Mouse (Mus musculus) spleen, adult 12 weeks (tissue): ENCODE data around the gene Cradd.

Experiments
- DNase-seq: peaks from one replicate; pipeline ENCODE4 v3.0.0; 2022; ENCODE audit warnings: low spot score

The Cradd gene

DNA sequence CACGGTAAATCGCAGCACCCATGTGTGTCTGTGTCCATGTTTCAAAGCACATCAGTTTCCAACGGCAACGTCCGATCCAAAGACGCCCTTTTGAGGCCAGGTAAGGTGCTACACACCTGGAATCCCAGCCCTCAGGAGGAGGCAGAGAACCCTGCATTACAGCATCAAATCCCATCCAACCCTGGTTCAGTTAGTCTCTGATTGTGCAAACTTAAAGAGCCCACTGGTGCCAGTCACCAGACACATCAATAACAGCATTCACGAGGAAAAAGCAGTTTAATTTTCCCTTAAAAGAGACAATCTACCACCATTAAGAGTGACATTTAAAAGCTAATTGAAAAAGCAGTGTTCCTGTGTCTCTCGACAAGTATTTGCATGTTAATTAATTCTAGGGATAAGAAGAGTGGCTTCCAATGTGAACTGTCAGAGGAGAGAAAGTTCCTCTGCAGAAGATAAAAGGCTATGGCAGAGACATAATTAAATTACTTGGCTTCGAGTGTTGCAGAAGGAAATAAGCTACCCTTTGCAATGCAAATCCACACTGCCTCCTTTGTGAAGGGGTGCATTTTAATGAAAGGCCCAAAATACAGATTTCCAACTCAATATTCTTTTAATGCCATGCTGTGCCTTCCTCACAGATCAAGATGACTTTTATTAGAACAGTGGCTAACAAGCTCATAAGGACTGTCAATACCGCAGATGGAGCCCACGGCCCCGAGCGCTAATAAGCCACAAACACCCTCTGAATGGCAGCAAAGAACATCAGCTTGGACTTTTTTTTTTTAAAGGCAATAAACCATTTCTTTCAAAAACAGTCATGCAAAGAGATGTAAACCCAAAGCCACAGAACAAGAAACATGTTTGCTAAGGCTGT lies 84.5 kb downstream of the Cradd start:
- DNase-seq, result no peak

- DNase-seq, result no peak
Observed at GRCm38 (mm10) chr10:95238667-95239066, 85.3 kb downstream of the Cradd start.

GRCm38 (mm10) chr10:95236226-95236625 lies 87.7 kb downstream of the Cradd start:
- no peak for DNase-seq

DNA sequence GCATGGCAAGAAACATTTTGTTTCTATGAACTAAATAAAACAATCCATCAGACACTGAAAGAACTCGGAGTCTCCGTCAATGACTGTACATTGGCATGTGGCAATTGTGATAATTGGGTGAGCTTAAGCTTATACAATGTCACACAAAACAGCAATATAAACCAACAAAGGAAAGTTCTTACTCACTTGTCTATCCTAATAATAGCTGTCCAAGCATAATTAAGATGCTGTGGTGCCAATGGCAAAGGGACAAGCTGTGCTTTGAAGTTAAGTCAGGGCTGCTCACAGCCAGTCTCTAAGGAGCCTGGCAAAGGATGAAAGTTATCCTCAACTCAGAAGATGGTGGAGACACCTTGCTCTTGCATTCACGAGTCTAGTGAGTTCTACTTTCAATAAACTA lies 89.3 kb downstream of the Cradd start:
- no peak for DNase-seq

DNA sequence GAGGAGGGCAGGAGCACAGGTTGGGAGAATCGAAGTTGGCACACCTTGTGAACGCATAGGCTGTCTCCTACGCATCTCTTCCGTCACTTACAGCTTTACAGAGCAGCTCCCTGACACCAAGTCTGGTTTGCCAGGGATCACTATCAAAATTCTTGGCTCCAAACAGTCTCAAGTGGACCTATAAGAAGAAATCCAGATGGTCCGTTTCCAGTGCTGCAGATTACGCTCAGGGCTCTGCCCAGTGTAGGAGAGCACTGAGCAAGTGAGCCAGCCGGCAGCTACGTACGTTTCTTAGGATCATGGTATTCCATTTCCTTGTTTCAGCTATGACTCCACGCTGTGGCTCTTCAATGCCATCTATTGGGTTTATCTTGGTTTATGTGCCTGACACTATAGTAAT lies 90.9 kb downstream of the Cradd start:
- no peak for DNase-seq

DNA sequence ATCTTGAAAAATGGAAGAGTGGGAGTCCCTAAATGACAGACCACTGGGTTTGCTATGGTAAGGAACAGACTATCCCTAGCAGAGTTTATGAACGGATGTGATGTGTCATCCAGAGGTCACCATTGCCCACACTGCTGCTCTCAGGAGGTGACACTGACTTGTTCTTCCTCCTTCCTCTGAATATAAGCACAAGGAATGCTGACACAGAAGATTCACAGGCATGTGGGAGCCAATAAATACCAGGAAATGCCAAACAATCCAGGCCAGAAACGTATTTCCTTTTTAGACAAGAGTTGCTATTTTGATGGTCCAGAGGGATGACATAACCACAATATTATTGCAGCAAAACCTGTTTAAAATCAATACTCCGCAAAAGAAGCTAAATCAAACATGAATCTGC lies 91.4 kb downstream of the Cradd start:
- DNase-seq, result no peak

DNA sequence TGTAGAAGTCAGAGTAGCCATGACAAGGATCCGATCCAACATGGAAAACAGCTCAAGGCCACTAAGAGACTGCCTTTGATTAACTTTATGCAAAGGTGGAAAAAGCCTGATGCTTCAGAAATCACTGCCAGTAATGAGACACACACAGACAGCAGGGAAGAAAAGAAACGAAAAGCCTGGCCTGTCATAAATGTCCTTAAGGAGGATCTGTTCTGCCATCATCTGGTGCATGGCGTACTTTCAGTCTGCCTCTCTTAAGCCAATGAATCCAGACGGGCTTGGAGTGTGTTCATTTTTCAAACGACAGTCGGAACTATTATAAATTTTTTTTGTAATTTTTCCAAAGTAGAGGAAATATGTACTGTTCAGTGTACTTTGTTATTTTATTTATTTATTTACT lies 95.7 kb downstream of the Cradd start:
- DNase-seq, result no peak

GRCm38 (mm10) chr10:95227590-95227989 lies 96.3 kb downstream of the Cradd start:
- no peak for DNase-seq

- no peak for DNase-seq
Observed at GRCm38 (mm10) chr10:95226772-95227171, 97.2 kb downstream of the Cradd start.

- no peak for DNase-seq
Observed at GRCm38 (mm10) chr10:95225006-95225405, 98.9 kb downstream of the Cradd start.

GRCm38 (mm10) chr10:95223211-95223610 lies 100.7 kb downstream of the Cradd start:
- DNase-seq, result no peak

GRCm38 (mm10) chr10:95221914-95222313 lies 102.0 kb downstream of the Cradd start:
- no peak for DNase-seq

DNA sequence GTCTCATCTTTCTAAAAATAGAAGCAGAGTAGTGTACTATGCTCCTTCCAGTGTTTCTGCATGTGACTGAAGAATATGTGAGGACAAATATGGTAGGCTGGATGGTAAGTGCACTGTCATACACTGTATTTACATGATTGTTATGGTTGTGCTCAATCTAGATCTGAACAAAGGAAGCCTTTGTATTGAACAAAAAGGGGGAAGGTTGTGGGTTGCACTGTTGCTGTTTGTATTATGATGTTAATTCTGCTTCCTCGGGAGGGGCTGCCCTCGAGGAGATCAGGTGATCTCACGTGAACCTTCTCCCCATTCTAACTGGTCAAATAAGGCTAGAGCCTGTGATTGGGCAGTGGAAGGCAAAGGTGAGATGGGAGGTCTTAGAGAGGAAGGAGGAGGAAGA lies 103.4 kb downstream of the Cradd start:
- no peak for DNase-seq

DNA sequence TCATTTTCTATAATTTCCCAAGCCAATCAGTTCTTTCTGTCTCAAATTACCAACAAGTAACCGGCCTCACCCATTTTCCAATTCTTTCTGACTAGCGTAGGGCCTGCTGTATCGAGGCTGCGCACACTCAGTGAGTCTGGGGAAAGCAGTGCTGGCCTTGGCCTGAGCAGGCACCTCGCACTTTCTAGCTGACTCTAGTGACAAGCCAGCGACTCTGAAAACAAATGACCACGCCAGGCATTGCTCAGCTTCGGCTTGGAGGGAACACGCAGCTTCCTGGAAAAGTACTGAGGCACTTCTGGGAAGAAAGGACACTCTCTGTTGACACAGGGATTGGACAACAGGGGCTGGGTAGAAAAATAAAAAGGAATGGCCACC lies 105.3 kb downstream of the Cradd start:
- no peak for DNase-seq

DNA sequence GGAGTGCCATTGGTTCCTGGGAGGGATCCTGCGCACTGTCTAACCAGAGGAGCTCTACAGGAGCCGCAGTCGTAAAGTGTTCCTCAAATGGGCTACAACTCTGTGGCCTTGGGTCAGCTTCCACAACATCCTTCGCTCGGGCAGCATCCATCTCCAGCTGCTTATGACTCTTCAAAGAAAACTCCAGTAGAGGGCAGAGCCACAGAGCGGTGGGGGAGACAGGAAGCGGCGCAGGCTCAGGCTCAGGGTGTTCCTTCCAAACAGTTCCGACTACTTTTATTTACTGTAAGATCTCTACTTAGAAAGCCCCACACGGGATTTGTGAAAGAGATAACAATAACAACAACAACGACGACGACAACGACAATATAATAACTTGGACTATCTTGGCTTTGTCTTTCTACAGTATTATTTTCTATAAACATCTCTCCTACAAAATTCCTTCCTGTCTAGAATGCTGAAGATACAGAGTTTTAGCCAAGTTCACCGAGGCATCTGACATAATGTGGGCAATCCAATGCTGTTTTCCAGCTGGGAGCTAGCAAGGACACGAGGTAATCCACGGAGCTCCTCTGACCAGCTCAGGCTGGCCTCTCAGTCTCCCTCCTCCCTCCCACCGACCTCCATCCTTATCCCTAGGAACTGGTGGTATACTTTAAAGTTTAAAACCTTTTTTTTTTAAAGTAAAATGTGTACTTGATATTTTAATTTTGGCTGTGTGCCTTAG lies 105.8 kb downstream of the Cradd start:
- DNase-seq, result no peak

DNA sequence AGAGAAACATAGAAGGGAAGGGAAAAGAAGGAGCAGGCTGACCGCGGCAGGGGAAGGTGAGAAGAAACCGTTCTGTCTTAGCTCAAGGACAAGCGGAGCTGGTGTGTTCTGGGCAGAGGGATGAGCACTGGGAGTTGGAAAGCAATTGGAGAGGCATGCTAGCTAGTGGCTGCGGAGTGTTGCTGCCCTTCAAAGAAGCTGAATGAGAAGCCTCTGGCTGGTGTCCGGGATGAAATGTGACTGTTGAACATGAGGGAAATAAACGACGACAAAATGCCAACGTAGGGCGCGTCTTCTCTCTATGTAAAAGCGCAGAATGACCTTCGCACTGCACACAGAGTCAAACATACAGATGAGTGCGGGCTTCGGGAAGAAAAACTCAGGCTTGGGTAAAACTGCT lies 108.6 kb downstream of the Cradd start:
- no peak for DNase-seq

- no peak for DNase-seq
Observed at GRCm38 (mm10) chr10:95213820-95214219, 110.1 kb downstream of the Cradd start.

GRCm38 (mm10) chr10:95213311-95213710 lies 110.6 kb downstream of the Cradd start:
- no peak for DNase-seq

DNA sequence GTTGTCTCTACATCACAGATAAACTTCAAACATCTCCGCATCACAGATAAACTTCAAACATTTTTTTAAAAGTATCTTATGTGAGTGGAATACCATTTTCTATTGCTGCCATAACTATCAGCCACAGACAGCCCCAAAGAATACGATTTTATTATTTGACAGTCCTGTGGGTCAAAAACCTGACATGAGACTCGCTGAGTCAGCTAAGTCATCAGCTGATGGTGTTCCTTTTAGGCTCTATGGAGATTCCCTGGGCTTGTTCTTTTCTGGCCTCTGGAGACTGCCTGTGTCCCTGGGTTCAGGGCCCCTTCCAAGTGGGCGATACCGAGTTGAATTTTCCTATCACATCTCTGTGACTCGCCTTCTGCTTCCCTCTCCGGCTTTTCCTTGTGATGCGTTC lies 112.3 kb downstream of the Cradd start:
- DNase-seq, result no peak

DNA sequence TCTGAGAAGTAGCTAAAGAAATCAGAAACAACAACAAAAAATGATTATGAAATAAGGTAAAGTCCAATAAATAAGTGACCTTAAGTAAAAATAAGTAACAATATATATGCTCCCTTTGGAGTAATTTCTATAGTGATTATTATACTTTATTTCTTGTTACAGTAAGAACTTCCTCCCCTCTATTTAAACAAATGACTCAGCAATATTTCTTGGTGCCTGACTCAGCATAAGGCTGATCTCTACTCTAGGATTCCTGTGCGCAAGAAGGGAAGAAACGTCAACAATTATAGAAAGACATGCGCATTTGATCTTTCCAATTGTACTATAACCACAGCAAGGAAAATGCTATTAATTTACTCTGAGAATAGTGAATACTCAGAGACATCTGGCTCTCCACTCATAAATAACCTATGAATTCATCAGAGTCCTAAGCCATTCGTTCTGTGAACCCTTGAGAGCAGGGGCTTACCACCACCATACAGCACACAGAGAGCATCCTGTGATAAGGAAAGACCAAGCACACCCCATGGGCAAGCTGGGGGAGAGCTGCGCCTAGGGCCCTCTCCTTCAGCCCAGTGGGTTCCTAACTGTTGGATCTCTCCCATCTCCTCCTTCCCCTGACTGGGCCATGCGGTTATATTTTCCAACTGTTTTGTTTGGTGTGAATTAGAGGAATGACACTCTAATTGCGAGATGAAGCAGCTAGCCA lies 113.1 kb downstream of the Cradd start:
- no peak for DNase-seq

- DNase-seq, result no peak
Observed at GRCm38 (mm10) chr10:95210167-95210566, 113.8 kb downstream of the Cradd start.

DNA sequence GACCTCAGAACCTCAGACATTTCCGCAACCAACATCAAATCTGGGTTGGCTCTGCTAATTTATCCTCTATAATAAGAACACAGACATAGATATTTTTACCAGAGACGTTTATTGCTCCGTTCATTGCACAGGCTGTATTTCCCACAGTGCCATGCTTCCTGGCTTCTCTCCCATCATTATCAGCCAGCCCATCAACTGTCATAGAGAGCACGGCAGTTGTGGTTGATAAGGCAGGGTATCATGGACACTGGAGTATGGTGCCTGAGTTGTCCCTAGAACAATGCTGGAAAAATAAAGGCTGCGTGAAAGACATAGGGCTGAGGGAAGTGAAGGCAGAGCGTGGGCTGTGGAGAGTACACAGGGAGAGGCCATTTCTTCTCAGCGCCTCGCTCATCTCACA lies 116.5 kb downstream of the Cradd start:
- DNase-seq, result no peak

- DNase-seq, result no peak
Observed at GRCm38 (mm10) chr10:95201514-95201913, 122.4 kb downstream of the Cradd start.
